Mouse (Mus musculus) CD4-positive, CD25-positive, alpha-beta regulatory T cell, adult 2 months (primary cell): ENCODE data around the gene Itpkb.

Experiments
- DNase-seq: peaks from one replicate; pipeline ENCODE4 v3.0.0-alpha.2; 2012; ENCODE audit warnings: low read depth, low spot score

Gene Itpkb

GRCm38 (mm10) chr1:180460721-180461120 lies 130.4 kb downstream of the Itpkb start:
- no peak for DNase-seq

DNA sequence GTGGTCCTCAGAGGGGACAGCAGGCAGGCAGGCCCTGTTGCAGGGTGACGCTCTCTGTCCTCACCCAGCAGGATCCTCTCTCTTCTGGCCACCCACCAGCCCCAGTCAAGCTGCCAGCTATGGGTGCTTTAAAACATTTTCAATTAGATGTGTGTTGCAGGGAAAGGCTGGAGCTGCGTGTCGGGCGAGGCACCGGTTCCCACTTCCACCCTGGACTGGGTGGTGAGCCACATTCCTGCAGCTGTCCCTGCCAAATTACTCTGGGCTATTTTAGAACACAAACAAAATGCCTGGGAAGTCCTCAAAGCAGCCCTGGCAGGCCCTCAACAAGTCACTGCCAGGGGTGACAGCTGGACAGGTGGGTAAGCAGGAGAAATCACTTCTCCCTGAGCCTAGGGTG lies 132.1 kb downstream of the Itpkb start:
- no peak for DNase-seq

GRCm38 (mm10) chr1:180462983-180463475 lies 132.7 kb downstream of the Itpkb start:
- DNase-seq: no peak

GRCm38 (mm10) chr1:180464357-180464756 lies 134.1 kb downstream of the Itpkb start:
- no peak for DNase-seq

DNA sequence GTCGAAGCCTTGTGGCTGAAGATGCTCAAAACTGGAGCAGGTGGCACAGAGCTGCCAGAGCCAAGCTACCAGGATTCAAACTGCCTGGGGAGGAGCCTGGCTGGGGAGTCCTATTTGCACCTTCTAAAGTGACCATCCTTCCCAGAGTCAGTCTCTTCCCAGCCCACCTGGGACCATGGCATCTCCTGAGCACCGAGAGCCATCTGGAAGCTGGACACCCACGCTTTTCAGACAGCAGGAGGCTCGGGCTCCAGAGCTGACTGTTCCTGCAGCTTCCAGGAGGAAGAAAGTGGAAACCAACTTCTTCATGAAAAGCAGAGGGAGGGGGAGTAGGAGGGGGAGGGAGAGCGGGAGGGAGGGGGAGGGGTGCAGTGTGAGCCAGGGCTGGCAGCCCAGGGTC lies 135.3 kb downstream of the Itpkb start:
- DNase-seq: no peak

DNA sequence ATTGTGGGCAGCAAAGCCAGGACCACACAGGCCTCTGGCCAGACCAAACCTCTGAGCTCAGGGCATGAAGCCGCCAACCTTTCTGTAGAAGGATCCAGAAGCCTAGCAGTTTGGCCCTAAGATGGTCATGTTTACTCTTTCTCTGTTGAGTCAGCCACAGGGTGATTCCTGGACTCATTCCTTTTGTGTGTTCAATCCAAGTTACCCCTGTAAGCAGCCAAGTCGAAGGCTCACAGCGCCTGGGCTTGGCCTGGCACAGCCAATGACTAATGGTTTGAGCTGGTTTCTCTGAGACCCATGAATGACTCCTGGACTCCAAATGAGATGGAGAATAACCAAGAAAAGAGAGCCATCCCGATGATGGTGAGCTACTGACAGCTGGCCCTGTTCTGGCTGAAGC lies 137.7 kb downstream of the Itpkb start:
- no peak for DNase-seq

- DNase-seq: no peak
Measured at GRCm38 (mm10) chr1:180473566-180473965, 143.3 kb downstream of the Itpkb start.
